ENCODE assay signal across 11 mouse cellular contexts in the genomic region with DNA sequence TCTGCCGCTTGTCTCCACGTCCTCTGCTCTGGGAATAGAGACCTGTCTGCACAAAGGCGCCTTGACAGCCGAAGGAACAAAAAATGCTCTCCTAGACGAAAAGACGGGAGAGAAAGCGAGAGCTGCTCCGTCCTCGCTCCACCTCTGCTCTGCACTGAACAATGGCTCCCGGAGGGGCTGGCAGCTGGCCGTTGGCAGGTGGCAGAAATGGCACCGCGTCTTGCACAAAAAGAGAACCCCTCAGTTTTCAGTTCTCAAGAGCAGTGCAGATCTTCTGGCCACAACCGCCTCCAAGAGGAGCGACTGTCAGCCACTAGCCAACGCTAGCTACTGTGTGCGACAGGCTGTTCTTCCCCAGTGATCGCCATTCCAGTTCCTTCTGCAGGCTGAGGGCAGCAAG.
DNase-seq lines count a peak whose midpoint lies in the region; ATAC-seq and TF ChIP-seq lines count a peak whose summit lies in the region.
"Had no signal": no experiment of that assay in that cellular context is flagged by ENCODE, and none has a peak within 500 bp of the region (broad histone marks: within the 10 kb centered on the region; RNA-seq: fewer than 3 reads in every experiment).

No protein-coding gene starts in this region.

- TF ChIP-seq CTCF in intestine, postnatal 0 days (IDR thresholded peaks at IDR 0.05; ENCODE audit: low read depth): no peak

- 67% methylated on average over 18 of the region's 18 CpGs for WGBS in forebrain, embryonic 14.5 days
- 83% methylated on average over 18 of the region's 18 CpGs for WGBS in forebrain, embryonic 11.5 days
- 68% methylated on average over 18 of the region's 18 CpGs for WGBS in heart, embryonic 15.5 days
- WGBS in intestine, postnatal 0 days: 84% methylated on average over 18 of the region's 18 CpGs

- H3K4me1 ChIP-seq in forebrain, embryonic 14.5 days (ENCODE audit: control insufficient read depth, insufficient read depth, low read length): peaks cover 3% of the 10 kb centered on the region; the same call in 1 of the 2 replicates
- no peaks in the 10 kb centered on the region for H3K4me1 ChIP-seq in forebrain, embryonic 11.5 days (replicated peaks; ENCODE audit: control insufficient read depth, insufficient read depth, low read length)
- no peaks in the 10 kb centered on the region for H3K4me1 ChIP-seq in heart, embryonic 15.5 days (replicated peaks)
- no peaks in the 10 kb centered on the region for H3K4me1 ChIP-seq in intestine, postnatal 0 days (replicated peaks; ENCODE audit: control insufficient read depth, insufficient read depth, low read length)
- H3K4me1 ChIP-seq: limb, embryonic 15.5 days; neural tube, embryonic 15.5 days had no signal

- peak overlapping the region; percentile 20; the same call in 1 of the 2 replicates for H3K4me2 ChIP-seq in forebrain, embryonic 14.5 days (ENCODE audit: low read length)
- H3K4me2 ChIP-seq in forebrain, embryonic 11.5 days (ENCODE audit: low read depth, low read length, severe bottlenecking): no peak overlapping the region
- H3K4me2 ChIP-seq in heart, embryonic 15.5 days: peak overlapping the region; percentile 19
- H3K4me2 ChIP-seq in intestine, postnatal 0 days (replicated peaks; ENCODE audit: low read depth): no peak overlapping the region
- H3K4me2 ChIP-seq: limb, embryonic 15.5 days; neural tube, embryonic 15.5 days had no signal

- peak; percentile 24 for DNase-seq in forebrain, embryonic 14.5 days (ENCODE audit: low spot score)
- no peak for DNase-seq in forebrain, embryonic 11.5 days (ENCODE audit: low spot score)
- DNase-seq in brain, adult 2 months (ENCODE audit: low read depth, low spot score): peak; percentile 22
- peak; percentile 1 to 24 for DNase-seq in left cerebral cortex, postnatal 10 days (ENCODE audit: extremely low spot score in 1 of 2, low spot score in 2 of 2)
- DNase-seq in adrenal gland, adult 8-10 months: no peak
- no peak for DNase-seq in gastrocnemius, postnatal 10 days

- no peaks in the 10 kb centered on the region for H3K36me3 ChIP-seq in forebrain, embryonic 14.5 days (ENCODE audit: control insufficient read depth, insufficient read depth, low read length)
- H3K36me3 ChIP-seq in forebrain, embryonic 11.5 days (ENCODE audit: control insufficient read depth, insufficient read depth, low read length): no peaks in the 10 kb centered on the region
- no peaks in the 10 kb centered on the region for H3K36me3 ChIP-seq in heart, embryonic 15.5 days
- no peaks in the 10 kb centered on the region for H3K36me3 ChIP-seq in intestine, postnatal 0 days (ENCODE audit: control insufficient read depth, insufficient read depth)
- H3K36me3 ChIP-seq: limb, embryonic 15.5 days; neural tube, embryonic 15.5 days had no signal

- no peak overlapping the region for H3K4me3 ChIP-seq in forebrain, embryonic 14.5 days (ENCODE audit: low read depth, low read length)
- H3K4me3 ChIP-seq in forebrain, embryonic 11.5 days (ENCODE audit: low read depth, low read length): no peak overlapping the region
- H3K4me3 ChIP-seq in heart, embryonic 15.5 days: 0 out of 2 replicates have a peak overlapping the region, but pooled peaks have one; percentile 7
- no peak overlapping the region for H3K4me3 ChIP-seq in intestine, postnatal 0 days (ENCODE audit: low read depth, low read length)
- H3K4me3 ChIP-seq: limb, embryonic 15.5 days; neural tube, embryonic 15.5 days had no signal

- no peaks in the 10 kb centered on the region for H3K27me3 ChIP-seq in forebrain, embryonic 14.5 days (replicated peaks; ENCODE audit: control insufficient read depth, insufficient read depth, low read length)
- no peaks in the 10 kb centered on the region for H3K27me3 ChIP-seq in forebrain, embryonic 11.5 days (ENCODE audit: control insufficient read depth, insufficient read depth, low read length)
- no peaks in the 10 kb centered on the region for H3K27me3 ChIP-seq in heart, embryonic 15.5 days
- no peaks in the 10 kb centered on the region for H3K27me3 ChIP-seq in intestine, postnatal 0 days (replicated peaks; ENCODE audit: control insufficient read depth, insufficient read depth, low read length)
- H3K27me3 ChIP-seq: limb, embryonic 15.5 days; neural tube, embryonic 15.5 days had no signal

- no peaks in the 10 kb centered on the region for H3K9me3 ChIP-seq in forebrain, embryonic 14.5 days (replicated peaks; ENCODE audit: control insufficient read depth, low read length)
- no peaks in the 10 kb centered on the region for H3K9me3 ChIP-seq in forebrain, embryonic 11.5 days (ENCODE audit: control insufficient read depth, low read length)
- H3K9me3 ChIP-seq in heart, embryonic 15.5 days (replicated peaks): no peaks in the 10 kb centered on the region
- H3K9me3 ChIP-seq in intestine, postnatal 0 days (ENCODE audit: control insufficient read depth): no peaks in the 10 kb centered on the region
- H3K9me3 ChIP-seq: limb, embryonic 15.5 days; neural tube, embryonic 15.5 days had no signal

- no peak overlapping the region for H3K9ac ChIP-seq in forebrain, embryonic 14.5 days (ENCODE audit: low read length)
- no peak overlapping the region for H3K9ac ChIP-seq in forebrain, embryonic 11.5 days (ENCODE audit: low read length)
- H3K9ac ChIP-seq in heart, embryonic 15.5 days: no peak overlapping the region
- H3K9ac ChIP-seq in intestine, postnatal 0 days (ENCODE audit: low read depth, low read length): no peak overlapping the region
- H3K9ac ChIP-seq: limb, embryonic 15.5 days; neural tube, embryonic 15.5 days had no signal

- no peak for ATAC-seq in forebrain, embryonic 14.5 days
- ATAC-seq in forebrain, embryonic 11.5 days (replicated peaks; ENCODE audit: low FRiP score): no peak
- ATAC-seq in heart, embryonic 15.5 days (replicated peaks; ENCODE audit: insufficient number of reproducible peaks, insufficient read depth, low FRiP score, low read depth): no peak
- ATAC-seq in intestine, postnatal 0 days: no peak

- intact Hi-C loops in left cerebral cortex, postnatal 10 days (cut with DNase I): no loop called here

- H3K27ac ChIP-seq in forebrain, embryonic 14.5 days (ENCODE audit: low read depth, low read length): no peak overlapping the region
- H3K27ac ChIP-seq in forebrain, embryonic 11.5 days (ENCODE audit: low read depth, low read length): no peak overlapping the region
- H3K27ac ChIP-seq in heart, embryonic 15.5 days: no peak overlapping the region
- no peak overlapping the region for H3K27ac ChIP-seq in intestine, postnatal 0 days (ENCODE audit: low read depth, low read length)
- H3K27ac ChIP-seq: limb, embryonic 15.5 days; macrophage; neural tube, embryonic 15.5 days had no signal

Comparison
In these comparisons a context has a peak if more than half of its experiments do, and no peak if none do; other contexts are left out.
1. DNase-seq: peak in forebrain, embryonic 14.5 days (single experiment), brain, adult 2 months (single experiment) and left cerebral cortex, postnatal 10 days (2 of 2); none in forebrain, embryonic 11.5 days (single experiment), adrenal gland, adult 8-10 months (single experiment) and gastrocnemius, postnatal 10 days (single experiment).
2. H3K4me2 ChIP-seq: peak in forebrain, embryonic 14.5 days (single experiment) and heart, embryonic 15.5 days (single experiment); none in forebrain, embryonic 11.5 days (single experiment) and intestine, postnatal 0 days (single experiment).